Mouse (Mus musculus) stomach, postnatal 0 days (tissue): ENCODE results near the gene Mthfs. TPM values are rescaled to one million over a fixed set of nuclear protein-coding genes. Genes with fewer than 3 reads are reported as not detected.
A peak's percentile ranks its signal among the peaks of the same experiment; 100 is the strongest.

ENCODE experiments used
- ATAC-seq: fragments of 200-750 bp; cut with Nextera tagmentation; 2 replicates; pipeline ENCODE4 v1.8.0; 2017; ENCODE audit not compliant: low FRiP score, low TSS enrichment
- DNase-seq: peaks from one replicate; pipeline ENCODE4 v3.0.0-alpha.2; 2016; ENCODE audit warnings: low spot score
- H3K27ac ChIP-seq: fragments of 300-500 bp; sonication (generic); replicated peaks from 2 replicates; pipeline ENCODE4 v1.5.1; 2014; ENCODE audit warnings: mild to moderate bottlenecking, control low read depth
- H3K27me3 ChIP-seq: fragments of 300-500 bp; sonication (generic); 2 replicates; pipeline ENCODE4 v1.6.1; 2014; ENCODE audit warnings: low read length; ENCODE audit not compliant: control insufficient read depth, insufficient read depth
- H3K36me3 ChIP-seq: fragments of 300-500 bp; sonication (generic); 2 replicates; pipeline ENCODE4 v1.6.1; 2014; ENCODE audit warnings: low read length, mixed read lengths; ENCODE audit not compliant: control insufficient read depth, insufficient read depth
- H3K4me1 ChIP-seq: fragments of 300-500 bp; sonication (generic); replicated peaks from 2 replicates; pipeline ENCODE4 v1.6.1; 2014; ENCODE audit warnings: antibody characterized with exemption; ENCODE audit not compliant: control insufficient read depth, insufficient read depth
- H3K4me2 ChIP-seq: fragments of 300-500 bp; sonication (generic); replicated peaks from 2 replicates; pipeline ENCODE4 v1.6.1; 2014; ENCODE audit warnings: low read depth, mild to moderate bottlenecking, control low read depth, moderate library complexity
- H3K4me3 ChIP-seq: fragments of 300-500 bp; sonication (generic); 2 replicates; pipeline ENCODE4 v1.5.1; 2014; ENCODE audit warnings: low read depth, low read length, control low read depth
- H3K9ac ChIP-seq: fragments of 300-500 bp; sonication (generic); 2 replicates; pipeline ENCODE4 v1.6.1; 2014; ENCODE audit warnings: mild to moderate bottlenecking, low read length, control low read depth, mixed read lengths
- H3K9me3 ChIP-seq: fragments of 300-500 bp; sonication (generic); 2 replicates; pipeline ENCODE4 v1.6.1; 2016; ENCODE audit warnings: low read length; ENCODE audit not compliant: control insufficient read depth
- CTCF ChIP-seq: IDR thresholded peaks from 2 replicates; pipeline ENCODE4 v1.5.1; 2016; ENCODE audit warnings: antibody characterized with exemption, low read depth, mild to moderate bottlenecking, moderate library complexity
- EP300 ChIP-seq: optimal IDR thresholded peaks from 2 replicates; pipeline ENCODE3; 2016; ENCODE audit warnings: antibody characterized with exemption
- WGBS: fragments of 180-500 bp; shearing (Covaris S2); extraction: QIAGEN DNeasy Blood & Tissue Kit; methylation state at CpG from one replicate; pipeline ENCODE4 v1.1.7; 2014; 5-methylcytosine and 5-hydroxymethylcytosine counted together
- polyA plus RNA-seq: library from polyadenylated mRNA; unstranded; fragments of >200 nt; fragmentation: Nextera tagmentation; extraction: Ambion mirVana; gene quantifications from 2 replicates; pipeline ENCODE4 v1.2.1, GENCODE M21; 2015

Mthfs gene
- polyA plus RNA-seq, 1 experiment from 2014 or later = 32.2 TPM

- H3K9me3 ChIP-seq = no peaks in the 10 kb centered on the region
- DNase-seq (no peak), ATAC-seq (no peak)
- TF ChIP-seq CTCF = peak; percentile 33
- no peak for TF ChIP-seq EP300
- H3K36me3 ChIP-seq = no peaks in the 10 kb centered on the region
- H3K9ac ChIP-seq = no peak overlapping the region
- H3K4me1 ChIP-seq = no peaks in the 10 kb centered on the region
- no peak overlapping the region for H3K4me3 ChIP-seq
- 81% methylated on average over 4 of the region's 4 CpGs for WGBS
- no peaks in the 10 kb centered on the region for H3K27me3 ChIP-seq
- no peak overlapping the region for H3K27ac ChIP-seq
- no peak overlapping the region for H3K4me2 ChIP-seq
Observed at GRCm38 (mm10) chr9:89374650-89375049, 164.2 kb downstream of the Mthfs start.

GRCm38 (mm10) chr9:89403031-89403430 lies 192.6 kb downstream of the Mthfs start:
- no peak for ATAC-seq
- H3K4me2 ChIP-seq = no peak overlapping the region
- no peaks in the 10 kb centered on the region for H3K27me3 ChIP-seq
- no peaks in the 10 kb centered on the region for H3K9me3 ChIP-seq
- no peak overlapping the region for H3K9ac ChIP-seq
- no peak overlapping the region for H3K27ac ChIP-seq
- H3K4me1 ChIP-seq = no peaks in the 10 kb centered on the region
- TF ChIP-seq EP300 (no peak), CTCF (no peak)
- no peaks in the 10 kb centered on the region for H3K36me3 ChIP-seq
- no peak for DNase-seq
- WGBS = 75% methylated on average over 1 of the region's 1 CpGs
- H3K4me3 ChIP-seq = no peak overlapping the region

Other genes with a start within 250 kb of the Mthfs start
- gene Trim43b, start 117.8 kb upstream of the Mthfs start, polyA plus RNA-seq = not detected in 2 replicates
- 2.0 and 2.3 TPM in 2 replicates for gene Bcl2a1b, start 11.5 kb upstream of the Mthfs start, polyA plus RNA-seq
- 0.50 TPM in 1 of 2 replicates, not detected in the other for gene Gm29094, start 11.3 kb upstream of the Mthfs start, polyA plus RNA-seq